Mouse (Mus musculus) cerebellum, adult 9-10 months (tissue): ENCODE results near the gene AI413582.

ENCODE experiments used
- DNase-seq: peaks from one replicate; pipeline ENCODE4 v3.0.0; 2022

Gene AI413582

DNA sequence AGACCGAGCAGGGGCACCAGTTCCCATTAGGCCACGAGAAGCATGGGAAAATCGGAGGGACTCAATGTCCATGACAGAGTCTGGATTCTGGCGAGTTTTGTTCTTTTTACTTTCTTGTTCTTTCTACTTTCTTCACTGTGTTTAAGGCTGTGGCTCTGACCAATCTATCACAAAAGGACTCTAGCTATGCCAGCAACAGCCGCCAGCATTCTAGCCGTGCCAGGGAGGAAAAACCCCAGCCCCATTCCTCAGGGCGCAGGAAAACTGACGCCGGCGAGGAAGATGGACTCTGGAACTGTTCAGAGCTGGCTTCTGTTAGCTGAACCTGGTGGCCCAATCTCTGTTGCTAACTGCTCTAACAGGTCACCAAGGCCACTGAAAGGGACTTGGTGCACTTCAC, 12.9 kb upstream of the AI413582 start:
- no peak for DNase-seq

DNA sequence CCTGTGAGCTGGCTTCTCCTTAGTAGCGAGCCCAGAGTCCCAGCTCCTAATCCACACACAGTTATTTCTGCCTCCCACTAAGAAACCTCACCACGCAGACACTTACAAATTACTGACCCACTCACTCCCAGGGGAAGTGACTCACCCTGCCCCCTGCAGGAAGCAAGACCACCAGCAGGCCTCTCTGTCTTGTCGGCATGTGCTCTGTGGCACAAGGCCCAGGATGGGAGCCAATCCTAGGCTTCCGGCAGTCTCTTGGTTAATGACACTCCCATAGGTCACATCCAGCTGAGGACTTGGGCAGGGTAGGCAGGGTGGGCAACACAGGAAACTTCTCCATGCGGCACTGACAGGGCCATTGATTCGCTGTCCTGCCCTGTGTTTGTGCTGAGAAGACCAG, 11.9 kb upstream of the AI413582 start:
- no peak for DNase-seq

DNA sequence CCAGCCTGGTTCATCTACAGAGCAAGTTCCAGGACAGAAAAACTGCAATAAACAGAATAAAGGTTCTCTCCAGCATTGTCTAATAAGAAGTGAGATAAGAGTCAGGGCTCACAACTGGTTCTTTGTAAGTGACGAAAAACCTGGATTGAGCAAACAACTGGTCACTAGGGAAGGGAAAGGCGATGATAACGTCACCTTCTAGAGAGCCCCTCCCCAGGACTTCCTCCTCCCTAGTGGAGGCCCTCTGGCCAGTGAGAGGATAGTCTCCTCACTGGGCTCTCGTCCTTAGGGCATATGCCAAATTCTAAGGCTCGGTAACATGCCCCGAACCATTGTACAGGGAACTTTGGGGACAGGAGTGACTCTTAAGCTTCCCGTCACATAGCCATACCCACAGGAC, 10.5 kb upstream of the AI413582 start:
- no peak for DNase-seq

DNA sequence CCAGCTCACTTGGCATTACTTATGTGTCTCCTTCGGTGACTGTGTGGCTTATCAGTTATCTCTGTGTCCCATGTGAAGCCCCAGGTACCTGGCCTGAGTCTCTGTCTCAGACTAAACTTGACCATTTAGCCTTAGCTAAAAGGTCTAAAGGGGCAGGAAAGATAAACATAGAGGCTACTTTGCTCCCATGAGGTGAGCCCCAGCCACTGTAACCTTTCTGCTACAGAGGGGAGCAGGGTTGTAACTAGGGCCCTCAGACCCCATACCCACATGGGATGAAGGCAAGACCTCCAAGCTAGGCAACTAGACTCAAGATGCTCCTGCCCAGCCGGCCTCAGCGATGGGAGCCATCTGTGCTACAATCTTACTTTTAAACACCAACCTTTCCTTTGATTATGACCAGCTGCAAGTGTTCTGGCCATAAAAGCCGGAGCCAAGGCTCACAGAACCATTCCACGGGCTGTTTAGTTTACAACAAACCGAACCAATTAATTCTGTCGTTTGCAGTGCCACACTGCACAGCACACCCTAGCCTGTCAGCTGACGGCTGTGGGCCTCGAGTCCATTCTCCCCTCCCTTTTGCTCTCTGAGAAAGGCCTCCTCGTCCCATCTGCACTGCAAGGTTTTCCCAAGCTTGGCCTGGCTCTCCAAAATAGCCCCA, 9.7 kb upstream of the AI413582 start:
- DNase-seq = no peak

DNA sequence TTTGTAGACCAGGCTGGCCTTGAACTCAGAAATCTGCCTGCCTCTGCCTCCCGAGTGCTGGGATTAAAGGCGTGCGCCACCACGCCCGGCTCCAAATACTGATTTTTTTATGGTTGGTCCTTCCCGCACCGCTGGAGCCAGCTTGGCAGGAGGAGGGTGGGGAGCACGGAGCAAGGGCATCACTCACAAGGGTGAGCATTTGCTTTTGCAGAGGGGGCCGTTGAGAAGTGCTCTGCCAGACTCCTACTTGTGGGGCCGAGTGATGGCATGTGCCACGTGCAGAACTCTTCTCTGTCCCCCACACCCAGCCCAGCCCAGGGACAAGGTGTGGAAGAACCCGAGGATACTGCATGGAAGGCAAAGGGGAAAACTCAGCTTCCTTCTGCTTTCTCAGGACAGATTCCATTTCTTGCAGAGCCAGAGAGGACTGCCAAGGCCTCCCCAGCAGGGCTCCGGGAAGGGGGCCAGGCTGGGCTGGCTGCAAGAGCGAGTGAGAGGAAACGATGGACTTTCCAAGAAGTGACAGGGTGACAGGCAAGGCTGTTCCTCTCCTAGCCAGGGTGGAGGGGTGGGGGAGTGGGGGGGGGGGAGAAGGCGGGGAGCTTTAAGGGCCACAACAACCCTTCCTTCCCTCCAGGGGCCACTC, 9.0 kb upstream of the AI413582 start:
- DNase-seq = peak; percentile 96

DNA sequence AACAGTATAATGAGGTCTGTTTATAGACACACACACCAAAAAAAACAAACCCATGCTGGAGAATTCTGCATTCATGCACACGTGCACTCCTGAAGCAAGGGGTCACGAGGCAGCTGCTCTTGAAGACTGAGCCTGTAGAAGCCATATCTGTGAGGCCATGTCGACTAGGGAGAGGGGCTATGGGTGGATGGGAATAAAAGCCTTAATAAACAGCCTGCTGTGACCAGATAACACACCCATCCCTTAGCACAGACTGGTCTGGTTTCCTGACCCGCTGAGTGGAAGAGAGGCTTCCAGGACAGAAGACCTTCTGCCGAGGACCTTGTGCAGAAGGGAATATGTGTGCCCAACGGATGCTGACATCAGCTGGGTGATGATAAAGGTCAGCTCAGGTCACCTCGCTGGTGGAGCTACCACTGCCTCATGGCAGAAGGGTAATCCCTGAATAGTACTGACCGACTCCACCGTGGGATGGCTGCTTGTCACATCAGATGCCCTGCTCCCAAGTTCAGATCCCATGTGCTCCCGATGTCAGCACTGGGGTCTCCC, 8.3 kb upstream of the AI413582 start:
- no peak for DNase-seq

DNA sequence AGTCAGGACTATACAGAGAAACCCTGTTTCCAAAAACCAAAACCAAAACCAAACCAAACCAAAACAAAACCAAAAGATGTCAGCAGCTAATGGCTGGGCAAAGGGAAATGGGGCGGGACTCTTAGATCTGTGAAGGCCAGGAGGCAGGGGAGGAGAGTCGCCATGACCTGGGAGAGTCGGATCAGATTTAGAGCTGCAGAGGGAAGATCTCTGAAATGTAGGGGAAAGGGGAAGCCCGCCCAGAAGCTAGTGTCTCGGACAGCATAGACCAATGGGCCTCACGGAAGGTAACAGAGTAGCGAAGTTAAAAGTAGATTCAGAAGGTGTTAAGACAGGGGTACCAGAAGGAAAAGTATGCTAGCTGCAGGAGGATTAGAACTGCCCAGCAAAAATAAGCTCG, 5.8 kb upstream of the AI413582 start:
- no peak for DNase-seq

DNA sequence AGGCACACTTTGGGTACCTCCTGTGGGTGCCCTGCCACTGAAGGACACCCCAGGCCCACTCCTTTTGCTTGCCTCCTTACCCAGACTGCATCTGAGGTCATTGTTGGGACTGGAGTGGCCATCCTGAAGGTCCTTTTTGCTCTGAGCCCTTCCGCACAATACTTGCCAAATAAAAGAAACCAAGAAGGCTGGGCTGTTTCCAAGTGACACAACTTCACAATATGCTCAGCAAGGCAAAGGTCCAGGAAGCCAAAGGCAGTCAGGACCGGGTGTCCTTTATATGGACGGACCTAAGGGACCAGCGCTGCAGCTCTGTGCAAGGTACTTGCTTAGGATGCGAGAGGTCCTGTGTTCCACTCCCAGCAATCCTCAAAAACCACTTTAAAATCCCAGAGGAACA, 2.7 kb upstream of the AI413582 start:
- DNase-seq = peak; percentile 75

DNA sequence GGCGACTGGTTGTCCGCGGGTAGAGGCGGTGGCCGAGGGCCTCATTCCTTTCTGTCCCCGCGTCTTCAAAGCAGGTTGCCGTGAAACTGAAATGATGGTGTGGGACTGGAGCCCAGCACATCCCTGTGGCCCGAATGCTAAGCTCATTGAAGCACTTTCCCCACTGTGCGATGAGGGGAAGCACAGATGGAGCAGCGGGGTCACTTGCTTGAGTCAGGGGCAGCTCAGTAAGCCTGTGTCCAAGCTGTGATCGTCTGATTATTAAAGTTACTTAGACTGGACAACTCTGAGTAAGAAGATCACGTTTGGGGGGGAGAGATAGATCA, 349 bp upstream of the AI413582 start:
- no peak for DNase-seq

DNA sequence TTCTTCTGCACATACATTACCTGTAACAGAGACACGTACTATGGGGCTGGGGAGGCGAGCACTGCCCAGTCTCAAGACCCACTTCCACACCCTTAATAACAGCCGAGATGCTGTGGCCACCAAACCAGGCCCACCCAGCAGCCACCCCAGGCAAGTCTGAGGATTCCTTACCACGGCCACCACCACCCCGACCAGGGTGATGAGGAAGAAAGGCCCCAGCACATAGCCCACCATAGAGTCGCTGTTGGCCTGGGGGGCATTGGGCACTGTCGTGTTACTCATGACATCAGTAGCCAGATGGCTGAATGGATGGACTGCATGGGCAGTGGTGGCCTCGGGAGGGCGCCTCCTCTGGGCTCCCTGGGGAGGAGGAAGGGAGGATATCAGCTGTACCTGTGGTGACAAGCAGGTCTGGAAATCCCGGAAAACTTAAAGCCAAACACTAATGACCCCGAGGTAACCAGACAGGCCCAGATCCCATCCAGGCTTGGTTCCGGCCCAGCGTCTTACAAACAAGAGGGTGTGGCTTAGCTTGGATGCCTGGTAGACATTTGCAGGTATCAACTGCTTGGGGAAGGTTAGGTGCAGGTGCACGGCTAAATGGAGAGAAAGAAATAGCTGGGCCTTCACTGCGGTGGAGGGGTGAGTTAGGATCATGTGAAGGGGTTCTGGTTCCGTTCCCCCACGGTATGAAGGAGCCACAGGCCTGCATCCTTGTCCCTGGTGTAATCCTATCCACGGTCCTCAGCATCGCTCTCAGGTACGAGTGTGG, 979 bp downstream of the AI413582 start:
- peak; percentile 78 for DNase-seq

DNA sequence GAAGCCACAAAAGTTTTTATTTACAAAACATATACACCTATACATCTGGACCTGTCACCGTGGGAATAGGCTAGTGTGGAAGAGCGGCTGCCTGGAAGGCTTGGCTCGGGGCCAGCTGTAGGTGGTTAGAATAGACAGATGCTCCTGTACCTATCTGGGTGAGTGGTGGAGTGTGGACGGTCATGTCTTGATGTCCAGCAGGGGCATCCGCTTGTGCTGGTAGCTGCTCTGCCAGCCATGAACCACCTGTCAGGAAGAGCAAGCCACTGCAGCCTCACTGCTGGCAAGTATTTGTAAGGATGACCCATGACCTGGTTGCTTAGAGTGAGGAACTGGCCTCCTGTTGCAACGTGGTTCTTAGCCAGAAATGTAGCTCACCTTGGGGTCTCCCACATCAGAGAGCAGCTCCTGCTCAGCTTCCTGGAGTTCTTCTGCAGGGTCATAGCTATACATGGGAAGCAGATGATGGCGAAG, 1.7 kb downstream of the AI413582 start:
- peak; percentile 73 for DNase-seq

DNA sequence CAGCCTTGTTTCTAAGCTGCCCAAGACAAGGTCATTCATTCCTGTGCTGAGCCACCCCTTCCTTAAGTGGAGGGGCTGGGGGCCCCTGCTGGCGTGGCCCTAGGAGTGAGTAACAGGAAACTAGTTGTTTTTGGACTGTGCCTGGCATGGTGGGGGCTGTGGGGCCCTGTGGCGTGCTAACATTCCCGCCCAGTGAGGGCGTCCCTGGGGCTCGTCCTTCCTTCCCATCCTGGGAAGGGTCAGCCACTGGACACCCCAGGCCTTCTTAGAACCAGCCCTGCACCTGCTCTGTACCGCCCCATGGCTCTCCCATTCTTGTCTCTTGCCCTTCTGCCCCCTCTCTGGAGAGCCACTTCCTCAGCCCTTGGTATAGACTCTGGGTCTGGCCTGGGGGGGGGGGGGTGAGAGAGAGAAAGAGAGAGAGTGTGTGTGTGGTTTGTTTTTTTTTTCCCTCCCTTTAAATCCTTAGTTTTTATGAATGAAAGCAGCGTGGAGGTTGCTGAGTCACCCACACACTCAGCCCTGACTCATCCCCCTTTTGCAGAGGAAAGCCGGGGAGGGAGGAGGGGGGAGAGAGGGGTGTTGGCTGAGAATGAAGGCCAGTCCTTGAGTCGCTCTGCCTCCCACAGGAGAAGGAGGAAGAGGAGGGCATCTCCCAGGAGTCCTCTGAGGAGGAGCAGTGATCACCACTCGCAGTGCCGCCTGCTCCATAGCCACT, 3.6 kb downstream of the AI413582 start:
- DNase-seq = no peak

DNA sequence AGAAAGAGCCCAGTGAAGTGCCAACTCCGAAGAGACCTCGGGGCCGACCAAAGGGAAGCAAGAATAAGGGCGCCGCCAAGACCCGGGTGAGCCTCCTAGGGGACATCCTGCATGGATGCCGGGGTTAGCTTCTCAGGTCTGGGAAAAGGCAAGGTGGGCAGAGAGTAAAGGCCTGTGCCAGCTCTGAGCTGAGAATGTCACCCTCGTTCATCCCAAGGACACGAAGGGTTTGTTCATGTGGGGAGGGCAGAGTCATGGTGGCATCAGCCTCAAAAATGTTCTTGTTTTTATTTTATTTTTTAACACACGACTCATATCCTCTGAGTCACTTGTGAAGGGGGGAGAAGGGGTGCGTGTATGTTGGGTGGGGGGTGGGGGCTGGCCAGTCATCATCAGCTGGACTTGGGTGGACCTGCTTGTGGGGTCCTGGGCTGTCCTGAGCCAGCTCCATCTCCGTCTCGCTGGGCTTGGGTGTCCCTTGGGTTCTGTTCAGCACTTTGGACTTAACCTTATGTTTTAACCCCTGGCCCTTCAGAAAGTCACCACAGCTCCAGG, 4.6 kb downstream of the AI413582 start:
- DNase-seq = no peak

DNA sequence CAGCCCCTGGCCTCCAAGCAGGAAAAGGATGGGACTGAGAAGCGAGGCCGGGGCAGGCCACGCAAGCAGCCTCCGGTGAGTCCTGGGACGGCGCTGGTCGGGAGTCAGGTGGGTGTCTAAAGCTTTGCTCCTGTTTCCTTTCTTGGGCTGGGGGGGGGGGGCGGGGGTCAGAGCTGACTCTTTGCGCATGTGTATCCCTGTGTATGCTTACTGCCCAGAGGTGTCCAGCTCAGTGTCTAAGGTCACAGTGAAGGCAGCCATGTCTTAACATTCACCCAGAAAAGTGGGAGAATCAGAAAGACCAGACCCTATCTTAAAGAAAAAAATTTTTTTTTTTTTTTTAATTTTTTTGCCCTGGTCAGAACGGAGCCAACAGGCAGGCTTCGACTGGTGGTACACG, 6.0 kb downstream of the AI413582 start:
- no peak for DNase-seq

DNA sequence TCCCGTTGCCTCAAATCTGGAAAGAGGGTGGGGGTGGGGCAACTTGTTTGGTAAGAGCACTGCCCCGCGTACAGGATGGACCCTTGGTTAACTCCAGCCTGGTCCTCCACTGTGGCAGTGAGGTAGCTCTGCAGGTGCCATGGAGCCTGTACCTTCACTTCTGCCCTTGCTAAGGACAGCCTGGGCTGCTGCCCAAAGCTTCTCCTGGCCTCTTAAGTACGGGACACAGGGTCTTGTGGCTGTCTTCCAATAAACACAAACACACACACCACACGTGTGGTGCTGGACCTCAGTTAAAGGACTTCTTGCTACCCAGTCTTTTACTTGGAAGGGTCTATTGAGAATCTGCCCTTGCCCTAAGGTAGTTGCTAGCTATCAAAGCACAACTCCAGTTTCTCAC, 6.7 kb downstream of the AI413582 start:
- no peak for DNase-seq

DNA sequence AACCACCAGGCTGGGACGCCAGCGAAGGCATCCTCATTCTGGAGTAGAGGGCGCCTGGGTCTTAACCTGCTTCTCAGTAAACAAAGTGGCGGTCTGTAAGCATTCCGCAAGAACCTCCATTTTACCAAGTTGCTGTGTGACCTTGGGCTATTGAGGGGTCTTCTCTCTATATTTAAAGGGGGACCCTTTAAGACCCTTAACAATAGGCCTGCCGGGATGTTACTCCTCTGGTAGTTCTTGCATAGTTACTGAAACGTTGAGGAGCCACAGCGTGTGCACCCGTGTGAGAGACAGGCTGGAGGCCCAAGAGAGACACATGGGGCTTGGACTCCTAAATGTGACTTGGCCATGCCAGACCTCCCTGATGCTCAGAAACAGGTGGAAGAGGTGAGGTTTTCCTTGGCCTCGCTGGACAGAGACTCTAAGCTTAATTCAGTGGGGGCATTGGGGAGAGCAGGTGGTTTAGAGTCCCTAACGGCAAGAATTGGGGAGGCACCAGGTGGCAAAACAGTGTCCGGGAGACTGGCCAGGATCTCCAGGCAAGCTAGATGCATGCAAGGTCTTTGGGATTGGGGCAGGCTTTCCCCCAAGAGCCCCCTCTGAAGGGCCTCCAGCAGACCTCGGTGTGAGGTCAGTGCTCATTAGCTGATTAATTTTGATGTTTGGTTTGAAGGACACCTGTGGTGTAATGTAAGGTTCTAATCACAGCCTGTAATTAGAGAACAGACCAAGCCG, 7.5 kb downstream of the AI413582 start:
- DNase-seq = peak; percentile 82

DNA sequence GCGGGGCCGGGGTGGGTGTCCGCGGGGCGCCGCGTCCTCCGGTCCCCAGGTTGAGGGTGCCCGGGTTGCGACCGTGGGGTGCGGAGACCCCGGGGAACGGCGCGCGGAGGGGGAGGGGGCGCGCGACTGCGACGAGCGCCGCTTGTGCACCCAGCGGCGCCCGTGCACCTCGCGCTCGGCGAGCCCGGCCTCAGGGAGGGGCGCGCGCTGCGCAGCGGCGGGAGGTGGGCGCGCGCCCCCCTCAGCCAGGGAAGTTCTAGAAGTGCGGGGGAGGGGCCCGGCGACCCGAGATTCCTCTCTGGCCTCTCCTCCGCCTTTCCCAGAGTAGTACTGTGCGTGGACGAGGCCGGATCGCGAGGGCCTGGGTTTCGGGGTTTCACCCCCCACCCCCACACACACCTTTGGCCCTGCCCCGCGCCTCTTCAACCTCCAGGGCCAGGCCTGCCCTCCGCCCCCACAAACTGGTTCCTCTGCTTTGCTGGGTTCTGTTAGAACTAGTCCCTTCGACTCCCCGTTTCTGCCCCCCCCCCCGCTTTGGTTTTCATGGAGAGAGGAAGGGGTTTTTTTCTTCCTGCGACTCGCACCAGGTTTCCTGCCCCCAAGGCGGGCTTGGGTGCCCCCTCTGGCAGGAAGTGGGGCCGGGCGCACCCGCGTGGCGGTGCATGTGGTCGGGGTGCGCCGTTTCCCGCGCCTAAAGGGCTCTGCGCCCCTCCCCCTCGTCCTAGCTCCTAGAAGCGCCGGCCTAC, 8.2 kb downstream of the AI413582 start:
- DNase-seq = no peak

DNA sequence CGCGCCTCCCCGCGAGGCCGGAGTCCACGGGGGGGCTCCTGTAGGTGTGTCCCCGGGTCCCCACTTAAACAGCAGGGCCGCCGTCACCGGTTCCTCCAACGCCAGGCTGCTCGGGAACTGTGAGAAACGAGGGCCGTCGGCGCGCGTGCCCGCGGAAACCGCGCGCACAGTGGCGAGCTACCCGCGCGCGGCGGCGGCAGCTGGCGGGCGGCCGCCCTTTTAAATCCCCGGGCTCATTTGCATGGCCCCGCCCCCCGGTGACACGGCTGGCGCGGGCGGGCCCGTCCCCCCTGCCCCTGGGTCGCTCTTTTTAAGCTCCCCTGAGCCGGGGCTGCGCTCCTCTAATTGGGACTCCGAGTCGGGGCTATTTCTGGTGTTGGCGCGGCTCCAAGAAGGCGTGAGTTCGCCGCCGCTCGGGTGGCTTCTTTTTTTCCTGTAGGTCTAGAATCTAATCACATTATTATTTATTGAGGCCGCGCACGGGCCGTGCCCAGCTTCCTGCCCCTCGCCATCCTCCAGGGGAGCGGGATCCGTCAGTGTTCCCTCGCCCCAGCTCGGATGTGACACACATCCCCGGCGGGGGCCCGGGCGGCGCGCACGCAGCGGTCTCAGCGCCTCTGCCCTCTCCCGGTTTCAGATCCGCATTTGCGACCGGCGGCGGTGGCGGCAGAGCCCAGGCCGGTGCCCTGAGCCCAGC, 9.1 kb downstream of the AI413582 start, which contains the start of gene Hmga1:
Gene Hmga1 (plus strand): TSS at position 183 of the 697 bp plus-strand sequence.
- peak; percentile 86 for DNase-seq

DNA sequence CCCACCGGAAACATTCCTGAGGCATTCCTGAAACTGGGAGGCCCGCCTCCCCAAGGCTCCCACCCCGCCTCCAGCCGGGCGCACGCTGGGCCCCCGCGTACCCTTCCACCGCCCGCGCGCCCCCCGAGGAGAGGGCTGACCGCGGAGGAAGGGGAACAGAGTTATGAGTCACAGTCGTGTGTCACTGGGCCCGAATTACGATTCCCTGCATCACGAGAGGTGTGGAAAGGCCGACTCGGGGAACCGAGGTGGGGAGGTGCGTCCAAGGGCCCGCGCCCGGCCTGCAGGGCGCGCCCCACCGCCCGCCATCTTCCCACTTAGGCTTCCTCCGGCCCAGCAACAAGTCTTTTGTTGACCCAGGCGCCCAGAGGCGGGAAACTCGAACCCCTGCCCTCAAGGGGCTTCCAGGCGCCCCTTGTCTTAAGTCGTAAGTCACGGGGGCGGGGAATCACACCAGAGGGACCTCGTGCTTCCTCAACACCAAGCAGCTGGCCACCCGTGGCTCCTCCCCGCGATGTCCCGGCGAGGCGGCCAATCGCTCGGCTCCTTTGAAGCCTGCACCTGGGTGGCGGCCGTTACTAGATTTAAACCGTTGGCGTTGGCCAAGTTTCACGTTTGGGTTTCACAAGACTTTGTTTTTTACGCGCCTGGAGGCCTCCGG, 9.9 kb downstream of the AI413582 start:
- peak; percentile 70 for DNase-seq

DNA sequence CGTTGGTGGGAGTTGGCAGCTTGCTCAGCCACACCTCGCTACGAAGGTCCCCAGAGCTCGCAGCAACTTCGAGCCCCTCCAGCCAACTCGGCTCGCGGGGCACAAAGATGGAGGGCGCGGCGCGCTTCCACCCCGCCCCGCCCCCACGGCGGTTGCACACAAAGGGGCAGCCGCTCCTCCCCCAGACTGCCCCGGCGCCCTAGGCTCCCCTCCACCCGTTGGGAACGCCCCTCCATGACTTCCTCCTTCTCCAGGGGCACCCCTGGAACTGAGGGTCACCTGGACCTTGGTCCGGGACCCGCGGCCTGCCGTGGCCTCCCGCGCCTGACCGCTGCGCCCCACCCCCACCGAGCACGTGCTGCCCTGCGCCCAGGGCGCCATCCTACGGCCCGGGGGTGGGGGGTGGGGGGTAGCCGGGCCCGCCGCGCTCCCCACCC, 10.5 kb downstream of the AI413582 start:
- peak; percentile 63 for DNase-seq
